Mouse (Mus musculus) layer of hippocampus, postnatal 10 days (tissue): ENCODE data around the gene Limd2. TPM values are rescaled to one million over a fixed set of nuclear protein-coding genes. Genes with fewer than 3 reads are reported as not detected.
"Not testable (repeated sequence)": the region's sequence is repeated elsewhere in the genome, so short reads cannot be mapped to it uniquely, and the experiment has no call there.

Source experiments
- DNase-seq, 2 experiments: peaks; one replicate each; pipeline ENCODE4 v3.0.0; 2021; ENCODE audit warnings: low spot score in 2 of 2
- long read RNA-seq: library from polyadenylated mRNA; stranded (forward); transcript quantifications from one replicate; pipeline ENCODE4 v2.0.0, GENCODE M21; 2023
- total RNA-seq, 2 experiments: library from RNA; stranded (reverse); gene quantifications; 2 replicates each; pipeline ENCODE4 v1.2.3; 2021

The Limd2 gene
- 100 to 1,000 TPM; 100 to 112 TPM for total RNA-seq
- long read RNA-seq, transcript Limd2-201 (5 exons, 2,950 nt) = major isoform, 104 of 125 reads
- long read RNA-seq, partial matches to known transcripts = 4 of 125 reads
- long read RNA-seq, other reads (novel, unspliced or antisense) = 15 of 125 reads

GRCm38 (mm10) chr11:106160841-106161721 is at the start of gene Limd2, which contains the start of gene Gm10840:
Gene Limd2 (minus strand): TSS chr11:106160860.
Gene Gm10840 (plus strand): TSS chr11:106160850.
- peak; percentile 76 to 81 for DNase-seq

GRCm38 (mm10) chr11:106202123-106202465 is 41.4 kb upstream of the Limd2 start, which contains the start of gene Strada:
Gene Strada (minus strand): TSS chr11:106202168.
- no peak for DNase-seq

- no peak for DNase-seq
Observed at GRCm38 (mm10) chr11:106201337-106202122, 40.9 kb upstream of the Limd2 start.

GRCm38 (mm10) chr11:106200756-106201155 is 40.1 kb upstream of the Limd2 start:
- no peak for DNase-seq

- not testable (repeated sequence) for DNase-seq
Observed at GRCm38 (mm10) chr11:106199997-106200396, 39.3 kb upstream of the Limd2 start.

- no peak for DNase-seq
Observed at GRCm38 (mm10) chr11:106198277-106198676, 37.6 kb upstream of the Limd2 start.

- no peak for DNase-seq
Observed at GRCm38 (mm10) chr11:106195341-106195740, 34.7 kb upstream of the Limd2 start.

GRCm38 (mm10) chr11:106194891-106195290 is 34.2 kb upstream of the Limd2 start:
- DNase-seq = no peak

- no peak for DNase-seq
Observed at GRCm38 (mm10) chr11:106194155-106194541, 33.5 kb upstream of the Limd2 start.

GRCm38 (mm10) chr11:106193371-106194154 is 32.9 kb upstream of the Limd2 start:
- peak; percentile 95 to 97 for DNase-seq

GRCm38 (mm10) chr11:106192657-106193370 is 32.2 kb upstream of the Limd2 start:
- no peak for DNase-seq

GRCm38 (mm10) chr11:106192241-106192640 is 31.6 kb upstream of the Limd2 start:
- DNase-seq = no peak

GRCm38 (mm10) chr11:106191716-106192115 is 31.1 kb upstream of the Limd2 start:
- DNase-seq = no peak

- no peak for DNase-seq
Observed at GRCm38 (mm10) chr11:106187326-106187725, 26.7 kb upstream of the Limd2 start.

- DNase-seq = no peak
Observed at GRCm38 (mm10) chr11:106180449-106180801, 19.8 kb upstream of the Limd2 start.

- DNase-seq = no peak
Observed at GRCm38 (mm10) chr11:106179711-106180448, 19.2 kb upstream of the Limd2 start.

- DNase-seq = no peak
Observed at GRCm38 (mm10) chr11:106178036-106178782, 17.5 kb upstream of the Limd2 start.

- DNase-seq = no peak
Observed at GRCm38 (mm10) chr11:106176372-106176771, 15.7 kb upstream of the Limd2 start.

- no peak for DNase-seq
Observed at GRCm38 (mm10) chr11:106175081-106175480, 14.4 kb upstream of the Limd2 start.
